Mouse (Mus musculus) adrenal gland, postnatal 25 days (tissue): ENCODE data around the gene Sytl1. TPM values are rescaled to one million over a fixed set of nuclear protein-coding genes. Genes with fewer than 3 reads are reported as not detected.
A peak's percentile ranks its signal among the peaks of the same experiment; 100 is the strongest.

ENCODE experiments used
- DNase-seq: peaks from one replicate; pipeline ENCODE4 v3.0.0; 2021; ENCODE audit warnings: mixed read lengths
- long read RNA-seq: library from polyadenylated mRNA; stranded (forward); transcript quantifications from one replicate; pipeline ENCODE4 v2.0.0, GENCODE M21; 2021
- total RNA-seq: library from RNA; stranded (reverse); gene quantifications from 2 replicates; pipeline ENCODE4 v1.2.3, GENCODE M21; 2021

Gene Sytl1
- total RNA-seq, result 1.9 and 2.0 TPM in 2 replicates
- long read RNA-seq, partial matches to known transcripts, result 0 of 3 reads
- long read RNA-seq, other reads (novel, unspliced or antisense), result 1 of 3 reads

DNA sequence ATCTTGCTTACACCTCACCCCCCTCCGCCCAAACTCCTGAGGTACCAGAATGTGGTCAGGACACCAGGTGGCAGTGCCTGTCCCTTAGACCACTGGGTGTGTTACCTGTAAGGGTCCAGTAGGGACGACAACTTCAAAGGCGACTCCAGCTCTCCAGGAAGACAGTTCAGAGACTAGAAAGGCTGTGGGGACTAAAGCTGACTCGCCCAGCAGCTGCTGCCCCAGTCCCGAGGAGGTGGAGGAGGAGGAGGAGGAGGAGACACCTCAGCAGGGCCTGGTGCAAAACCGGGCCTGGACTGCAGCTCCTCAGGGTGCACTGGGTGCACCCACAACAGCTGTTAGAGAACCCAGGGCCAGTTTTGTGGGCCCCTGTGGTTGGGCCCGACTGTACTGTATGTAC is at the start of gene Sytl1:
TSS of gene Sytl1 (minus strand) at position 232 of the 400 bp plus-strand sequence.
- no peak for DNase-seq

DNA sequence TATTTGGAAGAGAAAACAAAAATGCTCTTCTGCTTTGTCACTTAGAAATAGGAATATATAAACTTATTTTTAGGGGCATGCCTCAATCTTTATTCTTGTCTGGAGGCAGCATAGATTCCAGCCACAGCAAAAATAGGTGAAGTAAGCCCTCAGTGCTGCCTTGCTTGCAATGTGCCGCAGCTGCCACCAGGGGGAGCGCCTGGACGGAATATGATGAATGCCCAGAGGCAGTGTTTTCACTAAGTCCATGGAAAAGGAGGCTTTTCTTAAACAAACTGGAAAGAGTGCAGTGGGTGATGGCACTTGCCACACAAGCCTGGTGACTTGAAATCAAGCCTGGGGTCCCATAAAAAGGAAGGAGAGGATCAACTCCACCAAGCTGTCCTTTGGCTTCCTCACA is 47.0 kb upstream of the Sytl1 start:
- peak; percentile 90 for DNase-seq

DNA sequence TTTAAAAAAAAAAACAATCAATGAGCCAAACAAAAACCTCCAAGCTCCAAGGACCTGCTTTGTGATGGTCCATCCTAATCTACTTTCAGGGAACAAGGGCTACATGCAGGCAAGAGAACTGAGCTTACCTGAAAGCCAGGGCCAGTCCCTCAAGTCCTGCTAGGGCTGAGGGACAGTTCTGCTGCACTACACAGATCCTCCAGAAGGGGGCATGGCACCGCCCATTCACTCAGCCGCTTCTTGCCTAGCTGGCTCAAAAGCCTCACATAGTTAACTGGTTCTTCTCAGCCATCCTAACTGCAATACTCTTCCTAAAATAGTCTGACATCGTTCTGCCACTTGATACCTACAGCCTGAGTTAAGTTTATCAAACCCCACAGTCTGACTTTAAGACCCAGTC is 44.4 kb upstream of the Sytl1 start:
- peak; percentile 65 for DNase-seq

DNA sequence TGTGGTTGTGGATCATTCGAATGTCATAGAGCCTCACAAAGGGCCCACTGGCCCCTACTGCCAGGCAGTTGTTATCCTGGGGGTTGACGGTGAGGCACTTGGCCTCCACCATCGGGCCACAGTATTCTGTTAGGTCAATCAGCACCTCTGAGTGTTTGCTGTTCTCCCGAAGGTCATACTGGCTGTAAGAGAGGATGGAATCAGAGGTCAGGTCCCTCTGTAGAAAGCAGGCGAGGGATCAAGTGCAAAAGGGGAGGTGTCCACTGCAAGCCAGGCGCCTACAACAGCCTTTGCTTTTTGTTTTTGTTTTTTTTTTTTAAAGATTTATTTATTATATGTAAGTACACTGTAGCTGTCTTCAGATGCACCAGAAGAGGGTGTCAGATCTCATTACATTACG is 42.9 kb upstream of the Sytl1 start:
- no peak for DNase-seq

DNA sequence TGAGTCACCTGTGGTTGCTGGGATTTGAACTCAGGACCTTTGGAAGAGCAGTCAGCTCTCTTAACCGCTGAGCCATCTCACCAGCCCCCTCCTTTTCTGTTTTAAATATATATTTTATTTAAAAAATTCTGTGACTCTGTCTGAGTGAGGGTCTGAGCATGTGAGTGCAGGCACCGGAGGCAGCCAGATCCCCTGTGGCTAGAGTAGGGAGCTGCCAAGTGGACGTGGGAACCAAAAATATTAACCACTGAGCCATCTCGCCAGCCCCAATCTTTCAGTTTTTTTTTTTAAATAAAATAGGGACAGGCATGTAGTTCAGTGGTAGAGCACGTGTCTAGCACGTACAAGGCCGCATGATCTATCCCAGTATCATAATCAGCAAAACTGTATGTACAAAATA is 41.9 kb upstream of the Sytl1 start:
- no peak for DNase-seq

DNA sequence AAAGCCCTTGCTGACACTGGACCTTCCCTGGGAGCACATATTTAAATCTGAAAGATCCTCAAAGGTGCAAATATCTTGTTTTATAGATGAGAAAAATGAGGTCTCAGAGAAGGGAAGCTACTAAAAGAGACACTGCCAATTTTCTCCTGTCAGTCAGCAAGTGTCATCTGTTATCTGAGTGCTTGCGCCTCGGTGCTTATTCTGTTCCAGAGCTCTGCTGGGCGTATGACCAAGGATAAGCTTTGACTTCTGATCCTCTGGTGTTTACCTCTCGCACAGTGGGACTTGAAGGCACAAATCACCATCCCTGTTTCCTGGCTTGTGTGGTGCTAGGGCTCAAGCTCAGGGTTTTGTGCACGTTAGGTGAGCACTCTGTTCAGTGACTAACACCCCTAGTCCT is 39.8 kb upstream of the Sytl1 start:
- no peak for DNase-seq

DNA sequence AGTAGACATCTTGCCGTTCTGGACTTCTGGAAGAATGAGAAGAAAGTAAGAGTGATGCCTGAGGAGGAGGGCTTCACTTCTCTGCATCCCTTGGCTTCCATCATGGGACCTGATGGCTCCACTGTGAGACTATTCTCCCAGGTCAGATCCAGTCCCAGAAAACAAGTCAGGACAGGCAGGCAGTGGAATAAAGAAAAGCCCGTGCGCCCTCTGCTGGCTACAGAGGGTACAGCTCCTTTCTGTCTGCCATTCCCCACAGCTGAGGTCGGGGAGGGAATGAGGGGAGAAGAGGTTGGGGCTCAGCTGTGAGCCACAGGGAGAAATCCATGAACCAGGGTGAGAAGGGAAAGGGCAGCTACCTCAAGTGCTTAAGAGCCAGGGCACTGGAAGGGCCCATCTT is 38.9 kb upstream of the Sytl1 start:
- DNase-seq, result peak; percentile 73

DNA sequence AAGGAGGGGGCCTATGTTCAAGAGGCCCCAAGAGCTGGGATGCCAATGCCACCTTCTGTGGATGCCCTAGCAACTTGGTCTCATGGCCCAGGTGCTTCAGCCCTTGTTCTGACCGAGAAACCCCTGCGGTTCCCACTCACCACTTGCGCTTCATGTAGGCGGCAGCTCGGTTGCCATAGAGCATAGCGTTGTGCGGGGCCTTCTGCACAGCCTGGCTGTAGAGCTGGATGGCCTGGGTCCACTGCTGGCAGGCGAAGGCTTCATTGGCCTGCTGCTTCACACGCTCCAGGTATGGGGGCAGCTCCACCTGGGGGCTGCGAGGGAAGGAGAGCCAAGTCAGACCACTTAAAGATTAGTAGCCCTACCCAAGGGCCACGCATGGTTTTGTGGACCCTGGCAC is 37.5 kb upstream of the Sytl1 start:
- no peak for DNase-seq

DNA sequence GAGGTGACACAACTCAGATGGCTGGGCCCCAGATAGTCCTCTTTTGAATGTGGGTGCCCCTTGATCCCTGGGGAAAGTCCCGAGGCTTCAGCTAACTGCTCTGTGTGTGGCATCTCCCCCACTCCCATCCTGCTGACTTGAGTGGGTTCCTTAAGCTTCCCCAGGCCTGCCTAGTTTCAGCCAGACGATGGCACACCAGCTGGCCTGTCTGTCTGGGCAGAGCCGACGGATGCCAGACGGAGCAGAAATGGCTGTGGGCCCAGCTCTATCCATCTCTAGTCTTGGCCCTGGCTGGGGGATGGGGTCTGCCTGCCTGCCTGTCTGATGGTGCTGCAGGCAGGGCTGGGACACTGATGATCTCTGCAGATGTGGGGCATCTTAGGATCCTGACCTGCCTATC is 36.8 kb upstream of the Sytl1 start:
- no peak for DNase-seq

DNA sequence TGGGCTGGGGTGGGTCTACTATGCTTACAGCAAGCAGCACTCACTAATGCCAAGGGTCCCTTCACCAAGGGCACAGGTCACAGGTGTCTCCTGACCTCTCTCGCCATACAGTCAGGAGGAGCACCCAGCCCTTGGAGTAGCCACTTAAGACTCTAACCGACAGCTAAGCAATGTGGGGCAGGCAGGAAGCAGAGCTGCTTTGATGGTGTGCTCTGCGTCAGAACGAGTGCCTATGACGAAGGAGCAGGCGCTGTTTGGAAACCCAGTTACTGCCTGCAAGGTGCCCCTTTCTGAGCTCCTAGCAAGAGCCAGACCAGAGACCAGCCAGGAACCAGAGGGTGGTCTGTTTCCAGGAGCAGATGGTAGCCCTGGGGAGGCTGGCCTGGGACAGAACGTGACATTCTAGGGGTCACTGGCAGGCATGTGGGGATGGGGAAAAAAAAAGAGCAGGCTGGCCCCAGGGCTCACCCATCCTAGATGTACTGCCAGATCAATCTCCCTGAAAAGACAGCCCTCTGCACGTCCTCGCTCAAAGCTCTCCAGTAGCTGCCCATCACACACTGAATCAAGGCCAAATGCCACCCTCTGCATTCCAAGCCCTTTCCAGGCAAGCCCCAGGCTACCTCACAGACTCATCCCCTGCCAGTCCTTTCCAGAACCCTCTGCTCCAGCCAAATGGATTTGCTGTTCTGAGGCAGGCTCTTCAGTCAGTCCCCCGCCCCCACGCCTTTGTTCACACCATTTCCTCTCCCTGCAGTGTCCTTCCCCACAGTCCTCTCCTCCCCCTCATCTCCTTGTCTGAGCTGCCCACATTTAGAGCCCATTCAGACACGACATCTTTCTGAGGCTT is 35.8 kb upstream of the Sytl1 start:
- DNase-seq, result peak; percentile 42

DNA sequence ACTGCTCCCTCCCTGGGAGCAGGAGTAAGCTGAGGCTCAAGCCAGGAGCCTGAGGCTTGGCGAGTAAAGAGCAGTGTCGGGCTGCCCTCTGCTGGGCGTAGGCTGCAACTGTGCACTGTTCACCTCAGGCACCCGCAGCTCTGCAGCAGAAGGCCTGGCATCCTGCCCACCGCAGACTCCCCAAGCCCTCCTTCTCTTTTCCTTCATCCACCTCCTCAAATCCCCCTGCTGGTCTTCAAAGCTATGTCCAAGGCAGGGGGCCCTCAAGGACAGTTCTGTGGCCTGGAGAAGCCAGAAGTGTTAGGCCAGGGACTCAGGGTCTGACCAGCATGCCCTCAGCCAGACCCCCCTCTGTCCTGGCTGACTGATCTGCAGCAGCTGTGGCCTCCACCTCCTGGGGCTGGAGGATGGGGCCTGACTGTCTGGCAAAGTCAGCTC is 34.9 kb upstream of the Sytl1 start:
- peak; percentile 84 for DNase-seq

DNA sequence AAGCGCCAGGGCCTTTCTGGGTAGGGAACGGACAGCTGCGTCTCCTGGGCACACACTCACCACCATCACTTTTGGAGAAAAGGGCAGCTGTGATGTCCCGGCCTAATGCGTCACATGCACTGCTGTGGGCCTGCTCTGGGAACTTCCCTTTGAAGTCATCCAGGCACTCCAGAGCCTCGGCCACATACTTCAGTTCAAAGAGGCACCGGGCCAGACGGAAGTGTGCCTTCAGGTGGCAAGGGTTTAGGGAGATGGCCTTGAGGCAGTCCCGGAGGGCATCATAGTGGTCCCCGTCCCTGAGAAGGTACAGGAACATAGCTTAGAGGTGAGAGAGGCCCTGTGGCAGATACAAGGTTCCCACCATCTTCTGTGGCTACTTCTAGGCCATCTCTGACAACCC is 34.4 kb upstream of the Sytl1 start:
- no peak for DNase-seq

DNA sequence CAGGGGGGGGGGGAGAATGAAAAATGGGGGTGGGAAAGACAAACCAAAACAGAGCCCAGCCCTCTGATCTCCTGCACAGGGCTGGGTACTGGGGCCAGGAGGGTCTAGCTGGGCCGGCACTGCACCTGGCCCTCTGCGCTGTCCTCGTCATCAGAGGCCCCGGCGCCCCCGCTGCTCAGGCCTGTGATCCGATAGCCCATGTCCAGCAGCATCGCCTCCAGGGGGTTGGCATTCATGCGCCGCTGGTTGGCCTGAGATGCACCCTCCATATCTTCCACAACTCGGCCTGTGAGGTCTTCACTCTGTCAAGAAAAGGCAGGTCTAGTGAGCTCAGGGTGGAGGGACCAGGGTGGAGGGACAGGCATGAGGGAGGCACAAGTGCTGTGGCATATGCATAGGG is 31.2 kb upstream of the Sytl1 start:
- no peak for DNase-seq

DNA sequence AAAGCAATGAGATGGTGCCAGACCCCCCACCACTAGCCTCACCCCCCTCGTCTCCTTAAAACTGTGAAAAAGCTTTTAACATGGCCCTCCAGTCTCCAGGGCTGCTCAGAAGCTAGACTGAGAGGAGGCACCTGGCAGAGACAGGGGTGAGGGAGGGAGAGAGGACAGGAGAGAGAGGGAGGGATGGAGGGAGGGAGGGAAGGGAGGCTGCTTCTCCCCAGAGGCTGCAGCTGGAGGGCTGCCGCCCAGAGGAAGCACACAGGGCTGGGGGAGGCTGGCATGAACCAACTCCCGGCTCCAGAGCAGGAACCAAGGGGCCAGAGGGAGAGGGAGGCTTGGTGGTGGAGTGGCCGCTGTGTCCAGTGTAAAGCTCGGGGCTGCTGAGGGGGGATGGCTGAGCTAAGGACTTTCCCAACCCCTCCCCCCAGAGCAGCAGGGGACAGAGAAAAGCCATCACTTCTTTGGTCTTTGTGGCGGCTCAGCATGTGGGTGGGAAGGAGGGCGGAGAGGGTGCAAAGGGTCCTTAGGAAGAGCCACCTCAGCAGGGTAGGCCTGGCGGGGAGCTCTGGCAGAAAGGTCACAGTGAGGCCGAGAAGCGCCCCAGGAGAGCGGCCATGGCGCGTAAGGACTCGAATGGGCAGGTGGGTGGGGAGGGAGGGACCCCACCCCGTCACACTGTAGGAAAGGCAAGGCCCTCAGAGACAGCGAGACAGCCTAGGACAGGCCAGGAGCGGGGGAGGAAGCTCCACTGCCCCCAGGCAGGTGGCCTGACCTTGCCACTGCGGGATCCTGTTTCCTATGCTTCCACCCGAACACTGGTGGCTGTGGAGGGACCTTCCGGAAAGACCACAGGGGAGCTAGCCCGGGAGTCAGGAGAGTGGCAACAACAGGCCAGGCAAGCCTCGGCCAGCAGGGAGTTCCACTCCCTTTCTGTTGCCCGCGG is 30.3 kb upstream of the Sytl1 start:
- no peak for DNase-seq

DNA sequence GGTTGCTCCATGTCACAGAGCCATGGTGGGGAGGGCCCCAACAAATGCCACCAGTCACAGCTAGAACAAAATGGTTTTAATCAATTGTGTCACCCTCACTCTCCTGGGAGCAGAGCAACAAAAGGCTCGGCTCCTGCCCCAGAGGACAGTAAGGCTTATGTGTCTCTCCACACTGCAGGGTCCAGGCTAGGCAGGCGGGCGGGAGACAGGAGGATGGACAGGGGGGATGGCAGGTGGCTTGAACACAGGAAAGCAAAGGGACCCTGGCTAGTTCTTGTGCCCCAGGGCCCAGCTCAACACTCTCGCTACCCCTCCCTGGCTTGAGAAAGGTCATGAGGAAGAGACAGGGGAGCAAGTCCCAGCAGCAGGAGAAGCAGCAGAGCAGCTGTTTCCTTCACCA is 29.5 kb upstream of the Sytl1 start:
- DNase-seq, result no peak

DNA sequence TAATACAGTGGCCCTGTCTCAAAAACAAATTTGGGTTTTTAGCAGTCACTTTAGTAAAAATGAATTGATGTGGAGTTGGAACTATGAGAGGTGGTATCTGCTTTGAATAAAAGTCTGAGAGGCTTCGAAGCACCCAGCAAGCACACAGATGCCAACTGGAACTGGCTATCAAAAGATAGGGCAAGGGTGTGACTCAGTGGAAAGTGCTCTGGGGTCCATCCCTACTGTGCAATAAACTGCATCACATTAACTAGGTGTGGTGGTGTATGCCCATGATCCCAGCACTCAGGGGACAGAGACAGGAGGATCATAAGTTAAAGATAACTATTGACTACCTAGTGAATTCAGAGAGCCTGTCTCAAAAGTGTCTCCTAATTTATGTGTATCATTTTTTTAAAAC is 28.3 kb upstream of the Sytl1 start:
- DNase-seq, result no peak

DNA sequence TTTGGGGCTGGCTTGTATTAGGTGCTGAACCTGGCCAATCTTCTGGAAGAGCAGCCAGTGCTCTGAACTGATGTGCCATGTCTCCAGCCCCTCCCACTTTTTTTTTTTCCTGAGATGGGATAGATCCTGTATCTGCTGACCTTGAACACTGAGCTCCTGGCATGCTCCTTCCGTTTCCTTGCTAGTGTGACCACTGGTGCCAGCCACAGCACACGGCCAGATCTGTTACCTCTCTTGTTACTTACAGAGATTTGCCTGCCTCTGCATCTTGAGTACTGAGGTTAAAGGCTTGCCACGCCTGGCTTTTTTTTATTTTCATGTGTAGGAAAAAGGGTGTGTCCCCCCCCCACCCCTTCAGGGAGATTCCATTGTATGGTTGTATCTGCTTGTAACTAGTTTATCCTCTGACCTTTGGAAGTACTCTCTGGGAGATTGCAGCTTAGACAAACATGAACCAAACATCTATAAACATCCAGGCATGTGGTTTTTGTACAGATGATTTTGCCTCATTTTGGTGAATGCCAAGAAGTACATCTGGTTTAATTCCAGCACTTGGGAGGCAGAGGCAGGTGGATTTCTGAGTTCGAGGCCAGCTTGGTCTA is 23.7 kb upstream of the Sytl1 start:
- DNase-seq, result no peak

DNA sequence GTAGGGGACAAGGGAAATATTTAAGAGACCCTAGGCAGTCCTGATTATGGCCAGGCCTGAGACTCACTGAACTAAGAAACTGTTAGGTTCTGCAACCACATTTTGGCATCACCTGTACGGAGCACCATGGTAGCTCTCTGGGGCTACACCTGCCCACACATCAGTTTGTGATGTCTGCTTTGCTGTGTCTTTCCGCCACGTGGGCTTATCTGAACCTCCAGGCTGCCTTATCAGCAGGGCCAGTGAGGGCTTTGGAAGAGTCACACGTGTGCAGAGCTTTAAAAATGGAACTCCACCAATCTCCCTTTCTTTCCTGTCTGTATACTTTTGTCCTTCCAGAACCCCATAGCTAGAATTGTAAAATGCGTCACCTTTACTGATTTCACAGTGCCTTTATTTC is 23.0 kb upstream of the Sytl1 start:
- DNase-seq, result no peak

DNA sequence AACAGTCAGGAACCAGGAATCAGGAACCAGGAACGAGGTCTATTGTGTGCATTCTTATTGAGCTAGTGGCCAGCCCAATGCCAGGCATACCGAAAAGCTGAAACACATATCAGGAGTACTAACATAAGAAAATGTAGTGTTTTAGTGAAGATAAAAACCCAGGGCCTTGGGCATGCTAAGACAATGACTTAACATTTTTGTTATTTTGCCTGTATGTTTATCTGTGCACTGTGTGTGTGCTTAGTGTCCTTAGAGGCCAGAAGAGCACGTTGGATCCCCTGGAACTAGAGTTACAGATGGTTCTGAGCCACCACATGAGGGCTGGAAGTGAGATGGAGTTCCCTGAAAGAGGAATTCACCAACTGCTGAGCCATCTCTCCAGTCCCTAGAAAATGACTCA is 22.4 kb upstream of the Sytl1 start:
- DNase-seq, result no peak

DNA sequence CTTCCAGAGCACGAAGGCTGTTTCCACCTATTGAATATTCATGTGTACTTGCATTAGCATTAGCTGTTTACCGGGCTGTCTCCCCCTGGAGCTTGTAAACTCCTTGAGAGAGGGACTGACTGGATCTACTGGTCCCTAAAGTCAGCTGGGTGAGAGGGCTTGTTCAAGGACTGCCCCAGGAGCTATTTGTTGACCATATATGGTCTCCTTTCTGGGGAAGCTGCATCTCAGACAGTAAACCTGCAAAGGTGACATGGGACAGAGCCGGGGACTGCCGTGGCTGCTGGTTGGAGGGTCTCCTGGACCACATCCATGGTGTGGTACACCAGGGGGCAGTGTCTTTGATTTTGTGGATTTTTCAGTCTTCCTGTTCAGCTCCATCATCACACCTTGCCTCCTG is 19.7 kb upstream of the Sytl1 start:
- no peak for DNase-seq

DNA sequence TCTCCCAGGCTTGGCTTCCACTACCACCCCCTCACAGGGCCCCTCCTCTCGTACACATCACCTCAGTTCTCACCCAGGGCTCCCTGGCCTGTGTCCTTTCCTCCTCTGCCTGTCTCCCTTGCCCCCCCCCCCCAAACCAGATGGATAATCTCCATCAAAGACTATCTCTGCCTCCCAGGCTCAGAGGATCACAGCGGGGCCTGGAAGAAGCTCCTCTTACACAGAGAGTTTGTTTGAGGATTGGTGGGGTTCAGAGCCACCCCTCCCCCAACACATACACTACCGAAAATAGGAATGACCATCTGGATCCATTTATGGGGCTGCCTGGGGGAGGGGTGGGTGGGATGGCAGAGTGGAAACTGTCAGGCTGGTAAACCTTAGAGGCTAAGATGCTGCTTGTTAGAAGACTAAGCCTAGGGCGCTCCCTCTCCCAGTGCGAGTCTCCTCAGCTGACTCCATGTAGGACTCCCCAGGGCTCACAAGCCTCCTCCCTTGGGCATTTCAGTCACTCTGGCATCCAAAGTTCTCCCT is 19.1 kb upstream of the Sytl1 start:
- DNase-seq, result no peak

DNA sequence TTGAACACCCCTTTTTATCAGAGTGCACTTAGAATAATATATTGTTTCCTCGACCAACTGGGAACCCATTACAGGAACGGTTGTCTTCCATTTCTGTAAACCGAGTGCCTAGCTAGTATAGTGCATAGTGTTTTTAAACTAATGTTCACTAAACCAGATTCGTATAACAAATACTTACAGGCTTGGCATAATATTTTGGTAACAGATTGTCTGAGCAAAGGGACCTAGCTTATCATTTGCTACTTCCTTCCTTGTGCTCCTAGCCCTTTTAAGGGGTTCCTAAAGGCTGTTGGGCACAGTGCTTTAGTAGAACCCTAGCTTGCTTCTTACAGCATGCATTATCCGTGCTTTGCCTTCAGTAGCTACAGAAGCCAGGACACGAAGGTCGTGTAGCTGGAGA is 18.6 kb upstream of the Sytl1 start:
- no peak for DNase-seq

DNA sequence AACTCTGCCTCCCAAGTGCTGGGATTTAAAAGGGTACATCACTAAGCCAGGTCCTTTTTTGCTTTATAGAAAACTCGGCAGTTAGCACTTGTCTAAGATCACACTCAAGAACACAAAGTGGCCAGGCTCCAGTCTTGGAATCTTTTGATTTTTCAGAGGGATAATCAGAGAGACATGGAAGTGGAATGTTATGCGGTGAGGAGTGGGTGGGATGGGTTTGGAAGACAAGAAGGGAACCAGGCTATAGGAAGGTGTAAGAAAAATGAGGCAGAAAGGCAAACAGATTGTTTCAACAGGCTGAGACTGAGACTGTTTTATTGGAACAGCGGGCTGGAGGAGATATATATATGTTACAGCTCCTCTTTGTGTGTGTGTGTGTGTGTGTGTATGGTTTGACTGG is 15.6 kb upstream of the Sytl1 start:
- DNase-seq, result no peak
